Mouse (Mus musculus) G1E (cell line): Measurements from ENCODE around the gene Casp7.

Experiments
- CTCF ChIP-seq: IDR thresholded peaks from 2 replicates; pipeline ENCODE4 v1.5.1; 2012; ENCODE audit warnings: low read depth, low read length, inconsistent platforms, mixed read lengths
- GATA1 ChIP-seq: IDR thresholded peaks from 2 replicates; pipeline ENCODE4 v1.6.1; 2012; ENCODE audit warnings: borderline replicate concordance, low read length, inconsistent platforms, mixed read lengths
- GATA2 ChIP-seq: IDR thresholded peaks from 2 replicates; pipeline ENCODE4 v1.6.1; 2012; ENCODE audit warnings: low read depth, low read length, inconsistent platforms, borderline replicate concordance
- POLR2AphosphoS5 ChIP-seq: IDR thresholded peaks from 2 replicates; pipeline ENCODE4 v1.6.1; 2012; ENCODE audit warnings: low read depth, low read length, inconsistent platforms; ENCODE audit not compliant: insufficient replicate concordance
- TAL1 ChIP-seq: conservative IDR thresholded peaks from 2 replicates; pipeline ENCODE4 v1.6.1; 2012; ENCODE audit warnings: low read depth, low read length, inconsistent platforms, mixed read lengths

DNA sequence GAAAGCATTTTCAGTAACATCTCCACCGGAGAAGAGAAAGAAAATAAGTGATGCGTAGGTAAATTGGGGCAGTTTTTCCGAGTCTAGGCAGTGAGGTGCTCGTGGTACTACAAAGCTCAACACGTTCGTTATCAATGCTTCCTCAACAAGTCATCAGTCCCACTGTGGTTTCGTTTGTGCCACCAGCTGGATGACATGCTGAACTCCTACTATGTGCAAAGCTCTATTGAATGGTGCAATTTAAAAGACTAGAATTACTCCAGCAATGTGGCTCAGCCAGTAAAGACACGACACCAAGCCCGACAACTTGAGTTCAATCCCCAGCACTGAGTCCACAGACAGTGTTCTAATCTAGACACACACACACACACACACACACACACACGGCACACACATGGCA lies 10.8 kb upstream of the Casp7 start:
- TF ChIP-seq POLR2AphosphoS5 (no peak), TAL1 (no peak), CTCF (no peak), GATA1 (no peak), GATA2 (no peak)
